24 mouse cellular contexts compared by ENCODE assay signal in genomic region chrX:10073966-10074365, GRCm38 (mm10). TPM values are rescaled to one million over a fixed set of nuclear protein-coding genes. Genes with fewer than 3 reads are reported as not detected.
DNase-seq lines count a peak whose midpoint lies in the region; ATAC-seq and TF ChIP-seq lines count a peak whose summit lies in the region.
"Had no signal": no experiment of that assay in that cellular context is flagged by ENCODE, and none has a peak within 500 bp of the region (broad histone marks: within the 10 kb centered on the region; RNA-seq: fewer than 3 reads in every experiment).

No protein-coding gene starts in this region.

- no peaks in the 10 kb centered on the region for H3K27me3 ChIP-seq in limb, embryonic 15.5 days
- H3K27me3 ChIP-seq in midbrain, postnatal 0 days (ENCODE audit: insufficient read depth, low read length), result no peaks in the 10 kb centered on the region
- H3K27me3 ChIP-seq: embryonic facial prominence, embryonic 12.5 days; hindbrain, embryonic 12.5 days; hindbrain, embryonic 15.5 days had no signal

- H3K4me2 ChIP-seq in limb, embryonic 15.5 days, result no peak overlapping the region
- H3K4me2 ChIP-seq in midbrain, postnatal 0 days (ENCODE audit: low read depth, low read length, poor library complexity, severe bottlenecking), result no peak overlapping the region
- H3K4me2 ChIP-seq: embryonic facial prominence, embryonic 12.5 days; embryonic facial prominence, embryonic 15.5 days; heart, embryonic 11.5 days; hindbrain, embryonic 12.5 days; hindbrain, embryonic 15.5 days had no signal

- no peaks in the 10 kb centered on the region for H3K4me1 ChIP-seq in limb, embryonic 15.5 days
- no peaks in the 10 kb centered on the region for H3K4me1 ChIP-seq in midbrain, postnatal 0 days (ENCODE audit: insufficient read depth, low read length)
- H3K4me1 ChIP-seq: embryonic facial prominence, embryonic 12.5 days; embryonic facial prominence, embryonic 15.5 days; hindbrain, embryonic 12.5 days; hindbrain, embryonic 15.5 days had no signal

- no peak overlapping the region for H3K9ac ChIP-seq in limb, embryonic 15.5 days
- H3K9ac ChIP-seq in midbrain, postnatal 0 days (replicated peaks; ENCODE audit: low read length, poor library complexity, severe bottlenecking), result no peak overlapping the region
- H3K9ac ChIP-seq: embryonic facial prominence, embryonic 12.5 days; embryonic facial prominence, embryonic 15.5 days; forebrain, postnatal 0 days; hindbrain, embryonic 12.5 days; hindbrain, embryonic 15.5 days had no signal

- intact Hi-C loops in gastrocnemius, adult 2 months (cut with DNase I), result no loop called here

- DNase-seq in right cerebral cortex, adult 18-20 months, result peak; percentile 1
- DNase-seq in right cerebral cortex, postnatal 10 days (ENCODE audit: low spot score in 2 of 2), result no peak
- DNase-seq in NIH3T3 (ENCODE audit: low read depth), result peak; percentile 14
- no peak for DNase-seq in gastrocnemius, adult 2 months
- DNase-seq in midbrain, postnatal 0 days (ENCODE audit: low spot score), result no peak
- DNase-seq: adrenal gland, postnatal 10 days; adrenal gland, postnatal 36 days; cerebellum, adult 11 months; cerebellum, adult 2 months; cerebellum, adult 9-11 months; cerebellum, postnatal 25 days; forebrain, postnatal 0 days; gastrocnemius, postnatal 14 days; heart, adult 11 months had no signal

- 44% methylated on average over 3 of the region's 3 CpGs for WGBS in limb, embryonic 15.5 days
- WGBS in midbrain, postnatal 0 days, result 86% methylated on average over 3 of the region's 3 CpGs

- ATAC-seq in limb, embryonic 15.5 days (ENCODE audit: insufficient number of reproducible peaks, low FRiP score, low TSS enrichment, low read depth), result peak; percentile 80; the same call in 1 of the 2 replicates
- no peak for ATAC-seq in midbrain, postnatal 0 days (ENCODE audit: low FRiP score)
- ATAC-seq: forebrain, embryonic 14.5 days; forebrain, postnatal 0 days; Patski had no signal

- TF ChIP-seq CTCF in gastrocnemius, adult 2 months (IDR thresholded peaks at IDR 0.05), result no peak
- no peak for TF ChIP-seq CTCF in midbrain, postnatal 0 days (IDR thresholded peaks at IDR 0.05)

- no peak overlapping the region for H3K4me3 ChIP-seq in limb, embryonic 15.5 days
- H3K4me3 ChIP-seq in gastrocnemius, adult 2 months, result no peak overlapping the region
- no peak overlapping the region for H3K4me3 ChIP-seq in midbrain, postnatal 0 days (ENCODE audit: low read depth, low read length)
- H3K4me3 ChIP-seq: embryonic facial prominence, embryonic 12.5 days; embryonic facial prominence, embryonic 15.5 days; hindbrain, embryonic 12.5 days; hindbrain, embryonic 15.5 days had no signal

- no peaks in the 10 kb centered on the region for H3K36me3 ChIP-seq in limb, embryonic 15.5 days
- no peaks in the 10 kb centered on the region for H3K36me3 ChIP-seq in midbrain, postnatal 0 days (ENCODE audit: insufficient read depth, low read length)
- H3K36me3 ChIP-seq: embryonic facial prominence, embryonic 12.5 days; embryonic facial prominence, embryonic 15.5 days; hindbrain, embryonic 12.5 days; hindbrain, embryonic 15.5 days had no signal

- no peaks in the 10 kb centered on the region for H3K9me3 ChIP-seq in limb, embryonic 15.5 days
- no peaks in the 10 kb centered on the region for H3K9me3 ChIP-seq in midbrain, postnatal 0 days (ENCODE audit: low read length)
- H3K9me3 ChIP-seq: embryonic facial prominence, embryonic 12.5 days; embryonic facial prominence, embryonic 15.5 days; hindbrain, embryonic 12.5 days; hindbrain, embryonic 15.5 days had no signal

- H3K27ac ChIP-seq in limb, embryonic 15.5 days, result no peak overlapping the region; the same call in 1 of the 2 replicates
- H3K27ac ChIP-seq in gastrocnemius, adult 2 months, result no peak overlapping the region
- H3K27ac ChIP-seq in midbrain, postnatal 0 days (ENCODE audit: low read depth, low read length), result no peak overlapping the region
- H3K27ac ChIP-seq: embryonic facial prominence, embryonic 12.5 days; embryonic facial prominence, embryonic 15.5 days; hindbrain, embryonic 12.5 days; hindbrain, embryonic 15.5 days had no signal

RNA-seq across cellular contexts. Expression of gene Srpx, which starts 43.5 kb away (rescaled TPM):
- polyA plus RNA-seq in limb, embryonic 15.5 days (2015; fragmentation: Nextera tagmentation; extraction: Ambion mirVana), result 76.7 and 88.1 TPM in 2 replicates
- 1 to 10 TPM; 4.9 to 5.3 TPM for total RNA-seq in gastrocnemius, adult 2 months (2021)
- total RNA-seq in midbrain, postnatal 0 days (2014; rRNA removed), result 1.5 and 2.9 TPM in 2 replicates
- polyA plus RNA-seq in midbrain, postnatal 0 days (2015; fragmentation: Nextera tagmentation; extraction: Ambion mirVana), result 1.6 TPM in 2 replicates
- total RNA-seq: common myeloid progenitor, adult 5-6 weeks; hematopoietic stem cell, adult 5-6 weeks had no signal
- polyA plus RNA-seq: Patski had no signal

Comparison
In these comparisons a context has a peak if more than half of its experiments do, and no peak if none do; other contexts are left out.
1. DNase-seq: peak in right cerebral cortex, adult 18-20 months (single experiment) and NIH3T3 (single experiment); none in right cerebral cortex, postnatal 10 days (0 of 2), gastrocnemius, adult 2 months (single experiment) and midbrain, postnatal 0 days (single experiment).